Mouse (Mus musculus): ENCODE measurements around the gene Ccdc162.

Ccdc162 gene

DNA sequence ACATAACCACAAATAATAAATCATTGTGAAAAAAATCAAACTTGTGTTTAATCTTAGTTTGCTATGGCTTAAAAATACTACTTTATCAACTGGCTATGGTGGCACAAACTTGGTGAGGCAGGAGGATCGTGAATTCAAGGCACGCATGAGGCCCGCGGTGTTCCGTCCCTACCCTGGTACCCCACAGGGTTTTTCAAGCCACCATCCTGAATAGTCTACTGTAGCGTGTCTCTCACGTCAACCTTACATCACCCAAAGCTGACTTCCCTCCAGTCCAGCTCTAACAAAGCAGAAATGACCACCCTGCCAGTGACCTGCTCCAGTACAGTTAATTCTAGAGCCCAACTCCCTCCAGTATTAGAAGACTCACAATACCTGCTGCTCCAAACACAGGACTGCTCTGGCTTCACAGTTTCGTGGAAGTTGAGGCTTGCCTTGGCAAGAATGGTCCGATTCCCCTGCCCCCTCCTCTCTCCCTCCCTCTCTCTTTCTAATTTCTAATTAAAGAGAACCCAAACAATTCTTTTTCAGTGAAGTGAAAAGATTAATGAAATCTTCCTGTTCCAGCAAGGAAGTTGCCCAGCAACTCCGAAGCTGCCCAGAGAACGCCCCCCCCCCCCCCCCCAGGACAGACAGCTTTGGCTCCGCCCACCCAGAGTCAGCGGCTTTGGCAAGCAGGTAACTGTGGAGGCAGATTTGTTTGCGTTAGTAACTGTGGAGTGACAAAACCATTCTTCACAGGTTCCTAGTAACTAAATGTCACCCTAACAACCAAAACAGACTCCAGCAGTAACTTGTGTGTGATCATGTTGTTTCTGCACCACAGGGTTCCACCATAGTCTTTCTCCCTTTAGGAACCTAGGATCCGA is at the start of gene Ccdc162:
Gene Ccdc162 (minus strand): TSS at position 606 of the 869 bp plus-strand sequence.
- DNase-seq (ENCODE audit: low spot score), result peak; percentile 23

DNA sequence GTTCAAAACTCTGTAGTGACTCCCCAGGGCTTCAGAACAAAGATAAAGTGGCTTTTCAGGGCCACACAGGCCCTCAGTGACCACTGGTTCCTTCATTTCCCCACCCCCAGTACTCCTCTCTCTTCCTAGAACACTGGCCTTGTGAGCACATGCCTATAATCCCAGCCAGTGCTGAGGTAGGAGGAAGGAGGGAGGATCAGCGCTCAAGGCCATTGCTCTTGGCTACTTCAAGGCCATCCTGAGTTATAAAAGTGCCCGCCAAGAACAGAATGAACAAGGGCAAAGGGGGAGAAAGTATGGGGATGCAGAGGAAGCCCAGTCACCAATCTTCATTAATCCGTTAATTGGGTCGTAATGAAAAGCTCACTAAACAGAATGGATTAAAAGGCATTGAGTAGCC is 49.2 kb upstream of the Ccdc162 start:
- DNase-seq (ENCODE audit: low spot score), result no peak

DNA sequence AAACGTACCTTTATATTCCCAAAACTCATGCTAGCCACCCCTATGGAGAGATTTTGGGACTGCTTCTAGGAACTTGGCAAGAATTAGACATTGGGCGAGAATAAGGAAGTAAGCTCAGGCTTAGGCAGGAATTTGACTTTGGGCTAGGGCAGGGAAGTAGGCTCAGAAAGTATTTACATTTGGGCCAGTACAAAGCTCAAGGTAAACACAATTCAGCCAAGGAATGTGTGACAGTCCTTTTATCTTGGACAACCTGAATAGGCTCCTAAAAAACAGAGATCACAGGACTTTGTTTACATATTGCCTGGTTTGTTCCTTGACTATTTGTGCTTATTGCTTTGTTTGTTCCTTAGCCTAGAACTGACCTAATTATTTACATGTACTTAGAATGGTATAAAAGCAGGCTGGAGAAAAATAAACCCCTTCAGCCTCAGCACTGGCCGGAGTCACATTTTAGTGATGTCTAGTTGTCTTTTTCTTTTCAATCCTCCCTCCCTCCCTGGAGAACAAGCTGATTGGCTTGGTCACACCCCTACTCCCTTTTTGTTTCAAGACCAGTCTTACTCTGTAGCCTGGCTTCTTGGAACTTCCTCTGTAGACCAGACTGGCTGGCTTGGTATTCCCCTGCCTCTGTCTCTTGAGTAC is 47.4 kb upstream of the Ccdc162 start:
- DNase-seq (ENCODE audit: low spot score), result no peak

DNA sequence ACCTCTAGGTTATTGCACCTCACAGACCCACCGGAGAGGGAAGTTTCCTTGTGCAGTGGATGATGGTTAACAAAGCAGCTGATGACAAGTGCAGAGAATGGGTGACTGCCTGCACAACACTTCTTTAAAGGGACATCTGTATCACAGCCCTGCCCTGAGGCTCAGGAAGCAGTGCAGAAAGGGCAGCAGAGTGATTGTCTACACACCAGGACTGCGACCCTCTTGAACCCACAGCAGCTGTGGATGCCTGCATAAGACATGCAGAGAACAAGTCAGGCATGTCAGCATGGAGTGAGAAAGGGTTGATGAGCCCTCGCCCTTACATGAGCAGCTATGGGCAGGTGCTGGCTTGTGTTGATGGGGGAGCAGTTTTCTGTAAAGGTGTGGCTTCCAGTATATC is 44.4 kb upstream of the Ccdc162 start:
- no peak for DNase-seq (ENCODE audit: low spot score)

DNA sequence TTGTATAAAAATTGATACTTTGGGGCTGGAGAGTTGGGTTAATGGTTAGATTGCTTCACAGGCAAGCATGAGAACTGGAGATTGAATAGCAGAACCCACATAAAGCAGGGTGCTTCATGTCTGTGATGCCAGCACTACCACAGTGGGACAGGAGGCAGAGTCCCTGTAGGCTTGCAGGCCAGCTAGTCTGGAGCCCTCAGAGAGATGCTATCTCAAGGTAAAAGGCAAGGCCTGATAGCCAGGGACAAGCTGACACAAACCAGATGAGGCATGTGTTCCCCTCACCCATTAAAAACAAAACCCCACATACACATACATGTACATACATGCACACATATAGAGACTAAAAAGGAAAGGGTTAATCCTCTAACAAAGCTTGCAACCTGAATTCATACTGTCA is 41.6 kb upstream of the Ccdc162 start:
- no peak for DNase-seq (ENCODE audit: low spot score)

DNA sequence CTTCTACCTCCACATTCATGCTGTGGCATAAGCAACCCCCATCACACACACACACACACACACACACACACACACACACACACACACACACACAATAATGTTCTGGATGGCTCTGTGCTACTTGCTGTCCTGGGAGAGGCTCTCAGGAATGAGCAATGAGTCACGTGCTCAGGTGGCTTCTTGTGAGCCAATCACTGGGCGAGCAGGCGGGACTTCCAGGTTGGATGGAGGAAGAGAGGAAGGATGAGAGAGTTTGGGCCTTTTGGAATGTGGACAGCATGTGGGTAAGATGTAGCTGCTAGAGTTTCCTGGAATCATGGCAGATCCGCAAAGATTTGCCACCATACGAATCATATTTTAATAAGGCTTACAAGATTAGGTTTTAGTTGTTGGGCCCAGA is 40.8 kb upstream of the Ccdc162 start:
- no peak for DNase-seq (ENCODE audit: low spot score)

DNA sequence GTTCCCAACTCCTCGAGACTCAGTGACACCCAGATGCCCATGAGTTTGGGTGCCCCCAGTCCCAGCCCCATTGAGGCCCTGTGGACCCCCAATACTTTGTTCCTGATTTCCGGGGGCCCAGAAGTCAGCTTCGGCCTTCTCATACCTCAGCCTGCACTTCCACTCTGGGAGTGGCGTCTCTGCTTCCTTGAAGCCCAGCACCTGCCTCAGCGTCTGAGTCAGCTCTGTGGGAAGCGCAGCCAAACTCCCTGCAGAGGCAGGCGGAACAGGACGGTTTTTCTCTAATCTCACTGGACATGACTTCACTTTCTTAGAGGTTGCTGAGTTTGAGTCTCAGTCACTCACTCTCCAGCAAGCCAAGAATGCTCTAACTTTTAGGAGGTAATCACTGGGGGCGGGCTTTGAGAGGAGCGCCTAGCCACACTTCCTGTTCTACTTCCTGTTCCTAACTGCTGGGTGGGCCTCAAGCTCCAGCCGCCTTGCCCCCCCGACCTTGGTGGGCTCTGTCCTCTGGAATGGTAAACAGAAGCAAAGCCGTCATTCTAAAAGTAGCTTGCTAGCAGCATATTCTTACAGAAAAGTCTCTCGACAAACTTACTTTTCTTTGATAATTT is 35.5 kb upstream of the Ccdc162 start:
- DNase-seq (ENCODE audit: low spot score), result no peak

DNA sequence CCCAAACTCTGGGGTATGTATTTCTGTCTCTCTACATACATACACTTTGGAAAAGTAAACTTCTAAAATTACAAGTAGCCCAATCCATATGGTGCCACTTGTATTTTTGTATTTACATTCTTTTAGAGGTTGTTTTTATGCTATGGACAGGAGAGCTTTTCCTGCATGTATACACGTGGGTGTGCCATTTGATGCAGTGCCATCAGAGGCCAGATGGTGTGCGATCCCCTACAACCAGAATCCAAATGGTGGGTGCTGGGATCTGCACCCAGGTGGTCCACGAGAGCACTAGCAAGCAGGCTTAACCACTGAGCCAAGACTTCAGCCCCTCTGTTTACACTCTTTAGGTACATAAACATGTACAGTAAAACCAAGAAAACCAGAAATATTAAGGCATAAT is 32.9 kb upstream of the Ccdc162 start:
- DNase-seq (ENCODE audit: low spot score), result no peak

DNA sequence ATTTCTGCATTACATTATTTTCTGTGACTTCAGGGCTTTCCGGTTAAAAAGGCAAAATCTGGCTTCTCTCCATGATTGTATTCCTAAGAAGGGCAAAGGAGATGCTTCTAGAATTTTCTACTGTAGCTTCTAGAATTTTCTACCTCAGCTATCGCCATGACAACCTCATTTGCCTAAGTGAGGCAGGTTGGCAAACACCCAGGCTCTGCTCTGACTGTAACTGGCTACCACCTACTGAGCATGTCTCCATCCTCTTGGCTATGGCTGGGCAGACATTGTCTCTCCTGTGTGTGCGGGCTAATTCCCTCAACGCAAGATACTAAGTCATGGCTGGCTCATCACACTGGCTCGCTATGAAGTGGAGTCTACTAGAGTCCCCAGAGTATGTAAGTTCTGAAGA is 30.1 kb upstream of the Ccdc162 start:
- DNase-seq (ENCODE audit: low spot score), result no peak

DNA sequence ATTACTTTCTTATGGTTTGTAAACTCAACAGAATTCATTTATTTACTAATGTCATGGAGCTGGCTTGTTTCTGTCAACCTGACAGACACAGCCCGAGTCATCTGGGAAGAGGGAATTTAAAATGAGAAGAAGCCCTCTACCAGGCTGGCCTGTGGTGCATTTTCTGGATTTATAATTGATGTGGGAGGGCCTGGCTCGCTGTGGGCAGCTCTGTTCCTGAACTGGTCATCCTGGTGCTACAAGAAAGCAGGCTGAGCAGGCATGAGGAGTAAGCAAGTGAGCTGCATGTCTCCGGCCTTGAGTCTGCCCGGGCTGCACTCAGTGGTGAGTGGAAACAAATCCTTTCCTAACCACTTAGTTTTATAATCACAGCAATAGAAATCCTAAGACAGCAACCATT is 27.6 kb upstream of the Ccdc162 start:
- DNase-seq (ENCODE audit: low spot score), result no peak

DNA sequence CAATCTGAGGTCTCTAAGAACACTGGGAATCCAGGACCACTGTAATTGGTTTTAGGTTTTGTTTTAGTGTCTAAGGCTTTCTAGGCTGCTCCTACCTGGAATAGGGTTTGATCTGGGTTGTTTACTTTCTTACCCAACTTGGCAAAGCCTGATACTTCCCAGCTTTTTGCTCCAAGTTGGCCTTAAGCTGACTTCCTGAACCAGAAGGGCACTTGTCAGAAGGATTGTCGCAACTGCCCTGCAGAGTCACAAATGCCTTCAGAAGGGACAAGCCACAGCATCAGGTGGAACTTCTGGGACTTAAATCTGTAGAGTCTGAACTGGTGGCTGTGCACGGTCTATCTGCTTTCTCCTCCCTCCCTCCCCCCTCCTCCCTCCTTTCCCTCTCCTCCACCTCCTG is 23.8 kb upstream of the Ccdc162 start:
- DNase-seq (ENCODE audit: low spot score), result peak; percentile 52

DNA sequence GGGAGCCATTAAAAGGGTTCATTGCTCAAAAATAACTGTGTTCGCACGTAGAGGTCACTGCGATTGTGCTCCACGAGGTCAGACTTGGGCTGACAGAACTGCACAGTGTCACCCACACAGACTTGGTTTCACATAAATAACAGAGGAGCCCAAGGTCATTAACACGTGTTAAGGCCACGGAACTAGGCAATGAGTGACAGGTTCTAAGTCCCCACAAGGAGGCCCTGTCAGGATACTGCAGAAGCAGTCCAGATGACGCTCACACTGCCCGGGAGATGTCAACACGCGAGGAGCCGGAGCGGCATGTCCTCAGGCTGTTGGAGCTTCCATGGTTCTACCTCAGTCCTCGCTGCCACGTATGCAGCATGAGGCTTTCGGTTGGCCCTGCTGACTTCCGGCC is 20.8 kb upstream of the Ccdc162 start:
- no peak for DNase-seq (ENCODE audit: low spot score)

DNA sequence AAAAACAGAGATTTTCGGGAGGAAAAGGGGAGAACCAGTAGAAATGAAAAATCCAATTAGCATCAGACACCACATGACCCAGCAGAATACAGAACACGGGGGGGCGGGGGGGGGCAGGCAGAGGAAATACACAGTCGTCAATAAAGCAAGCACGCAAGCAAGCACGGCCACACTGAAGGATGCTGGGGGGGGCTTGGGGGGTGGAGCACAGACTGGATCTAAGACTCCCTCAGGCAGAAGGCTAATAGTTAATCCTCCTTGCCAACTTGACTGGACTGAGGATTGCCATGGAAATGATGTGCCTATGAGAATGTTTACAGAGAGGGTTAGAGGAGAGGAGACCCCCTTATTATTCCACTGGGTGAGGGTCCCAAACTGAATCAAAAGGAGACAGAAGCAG is 19.0 kb upstream of the Ccdc162 start:
- no peak for DNase-seq (ENCODE audit: low spot score)

DNA sequence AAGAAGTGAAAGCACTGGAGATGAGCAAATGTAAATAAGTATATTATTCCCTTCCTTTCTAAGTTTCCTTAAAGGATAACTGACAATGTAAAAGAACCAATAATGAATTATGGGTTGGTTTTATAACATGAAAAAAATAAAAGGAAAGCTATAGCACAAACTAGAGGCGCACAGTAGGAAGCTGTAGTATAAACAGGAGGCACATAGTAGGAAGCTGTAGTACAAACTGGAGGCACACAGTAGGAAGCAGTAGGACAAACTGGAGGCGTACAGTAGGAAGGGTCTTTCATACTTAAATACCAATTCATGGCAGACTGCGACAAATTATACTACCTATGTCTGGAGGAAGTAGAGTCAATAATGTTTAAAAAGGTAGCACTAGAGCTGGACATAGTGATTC is 16.8 kb upstream of the Ccdc162 start:
- no peak for DNase-seq (ENCODE audit: low spot score)

DNA sequence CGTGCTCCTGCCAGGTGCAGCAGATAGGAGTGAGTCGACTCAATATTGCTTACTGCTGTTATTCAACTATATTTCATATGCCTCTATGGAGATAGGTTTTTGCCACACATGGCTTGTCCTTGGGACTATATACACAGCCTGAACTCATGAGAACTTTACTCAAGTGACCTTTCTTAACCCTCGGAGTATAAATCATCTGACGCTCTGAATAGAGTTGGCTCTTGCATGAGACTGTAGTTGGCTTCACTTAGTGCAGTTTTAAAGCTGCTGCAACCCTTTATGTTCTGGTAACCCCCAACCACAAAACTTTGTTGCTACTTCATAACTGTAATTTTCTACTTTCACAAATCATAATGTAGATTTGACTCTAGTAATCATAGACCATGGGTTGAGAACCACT is 15.5 kb upstream of the Ccdc162 start:
- no peak for DNase-seq (ENCODE audit: low spot score)

DNA sequence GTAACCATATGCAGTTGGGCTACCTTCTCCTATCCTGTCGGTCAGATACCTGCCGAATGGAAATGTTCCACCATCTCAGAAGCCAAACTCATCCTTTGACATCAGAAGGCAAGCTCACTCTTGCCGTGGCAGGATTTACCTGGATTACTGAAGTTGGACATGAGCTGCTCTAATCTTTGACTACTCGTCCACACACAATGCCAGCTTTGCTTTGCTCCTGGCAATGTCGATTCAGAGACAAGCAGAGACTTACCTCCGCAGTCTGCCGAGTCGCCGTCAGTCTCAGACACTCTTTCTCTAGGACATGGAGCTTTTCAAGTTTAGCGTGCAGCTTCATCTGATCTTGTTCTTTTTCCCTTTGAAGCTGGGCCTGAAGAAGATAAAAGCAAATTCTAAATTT is 14.3 kb upstream of the Ccdc162 start:
- DNase-seq (ENCODE audit: low spot score), result no peak

DNA sequence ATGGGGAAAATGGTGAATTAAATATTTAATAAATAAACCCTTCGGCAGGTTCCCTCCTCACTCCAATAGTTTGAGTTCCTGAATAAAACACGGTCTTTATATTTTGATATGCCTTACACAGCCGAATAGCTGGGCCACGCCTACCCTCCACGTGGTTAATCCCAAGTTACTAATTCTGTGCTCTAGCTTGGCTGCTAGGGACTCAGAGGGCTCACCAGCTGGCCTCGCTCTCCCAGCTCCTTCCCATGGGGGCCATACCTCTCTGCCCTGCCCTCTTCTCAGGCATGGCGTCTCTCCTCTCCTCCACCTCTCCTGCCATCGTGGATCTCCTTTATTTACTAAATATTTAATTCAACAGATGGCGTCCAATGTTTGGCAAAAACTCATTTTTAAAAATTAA is 9.8 kb upstream of the Ccdc162 start:
- DNase-seq (ENCODE audit: low spot score), result no peak

DNA sequence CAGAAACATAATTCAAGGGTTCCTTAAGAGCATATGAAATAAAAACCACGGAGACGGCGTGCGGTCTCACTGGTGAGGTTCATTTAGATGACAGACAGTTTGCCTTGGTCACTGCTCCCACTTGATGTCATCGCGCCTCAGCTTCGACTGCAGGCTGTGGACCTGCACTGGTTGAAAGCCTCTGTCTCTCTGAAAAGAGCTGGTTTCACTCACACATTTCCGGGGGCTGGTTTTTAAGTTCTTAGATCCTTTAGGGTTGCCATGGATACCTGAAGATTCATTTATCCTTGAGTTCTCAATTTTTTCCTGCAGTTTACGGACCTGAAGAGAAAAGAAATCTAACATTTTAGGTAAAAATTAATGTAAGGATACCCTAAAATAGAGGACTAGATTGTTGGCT is 3.2 kb upstream of the Ccdc162 start:
- no peak for DNase-seq (ENCODE audit: low spot score)

DNA sequence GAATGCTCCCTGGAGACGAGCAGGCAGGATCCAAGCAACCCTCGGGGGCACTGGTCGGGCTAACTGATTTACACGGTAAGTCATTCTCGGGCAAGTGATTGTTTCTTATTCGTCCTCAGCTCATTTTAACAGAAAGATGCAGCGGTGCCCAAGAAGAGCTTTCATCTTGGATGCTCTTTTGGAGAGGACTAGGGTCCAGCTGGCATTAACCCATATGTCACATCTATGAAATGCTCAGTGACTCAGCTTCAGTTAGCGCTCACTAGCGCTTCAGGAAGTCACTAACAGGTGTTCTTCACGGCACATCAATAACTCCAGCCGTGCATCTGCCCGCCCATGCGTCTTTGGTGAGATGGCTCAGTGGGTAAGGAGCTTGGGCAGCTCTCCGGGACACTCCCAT is 877 bp downstream of the Ccdc162 start:
- no peak for DNase-seq (ENCODE audit: low spot score)

DNA sequence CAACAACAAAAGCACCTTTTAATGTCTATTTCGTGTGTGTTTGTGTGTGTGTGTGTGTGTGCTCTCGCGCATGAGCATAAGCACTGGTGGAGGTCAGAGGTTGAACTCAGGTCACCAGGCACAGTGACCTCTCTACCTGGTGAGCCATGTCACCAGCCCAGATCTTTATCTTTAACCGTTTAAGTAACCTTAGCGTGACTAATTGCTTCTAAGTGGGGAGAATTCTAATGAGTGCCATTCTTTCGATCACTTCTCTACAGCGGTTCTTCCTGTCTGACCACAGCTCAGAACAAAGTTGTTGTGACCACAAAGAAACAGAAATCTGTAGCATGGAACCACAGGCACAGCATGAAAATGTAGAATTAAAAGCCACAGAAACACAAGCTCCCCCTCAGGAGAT is 5.0 kb downstream of the Ccdc162 start:
- no peak for DNase-seq (ENCODE audit: low spot score)

DNA sequence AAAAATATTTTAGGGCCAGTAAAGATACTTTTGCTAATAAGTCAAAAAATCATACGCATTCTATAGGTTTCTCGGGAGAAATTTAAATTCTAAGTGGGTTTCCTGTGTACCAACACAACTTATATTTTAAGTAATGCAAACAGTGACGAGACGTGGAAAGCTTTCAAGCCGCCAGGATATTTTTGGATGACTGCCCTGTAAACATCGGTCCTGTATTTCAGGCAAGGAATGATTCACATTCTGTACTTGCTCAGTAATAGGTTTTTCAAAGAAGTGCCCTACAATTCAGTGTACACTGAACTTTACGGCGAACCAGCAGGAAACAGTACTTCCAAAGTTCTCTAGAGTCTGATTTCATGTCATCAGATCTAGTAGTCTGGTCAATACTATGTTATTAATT is 5.7 kb downstream of the Ccdc162 start:
- DNase-seq (ENCODE audit: low spot score), result no peak

DNA sequence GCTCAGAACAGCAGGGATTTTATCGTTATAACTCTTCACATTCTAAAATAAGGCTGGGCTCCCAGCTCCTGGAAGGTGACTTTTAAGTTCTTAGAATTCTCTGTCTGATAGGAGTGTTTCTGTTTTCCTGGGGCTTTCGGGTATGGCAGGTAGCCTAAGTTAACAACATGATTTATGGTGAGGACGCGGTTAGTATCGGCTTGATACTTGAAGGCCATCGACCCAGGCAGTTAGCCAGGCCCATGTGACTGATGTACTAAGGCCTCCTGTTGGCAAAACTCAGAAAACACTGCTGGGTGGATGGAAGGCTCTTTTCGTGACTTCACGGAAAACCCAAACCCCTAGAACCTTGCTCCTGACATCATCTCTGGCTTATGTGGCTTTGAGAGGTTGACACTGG is 7.1 kb downstream of the Ccdc162 start:
- DNase-seq (ENCODE audit: low spot score), result peak; percentile 53

DNA sequence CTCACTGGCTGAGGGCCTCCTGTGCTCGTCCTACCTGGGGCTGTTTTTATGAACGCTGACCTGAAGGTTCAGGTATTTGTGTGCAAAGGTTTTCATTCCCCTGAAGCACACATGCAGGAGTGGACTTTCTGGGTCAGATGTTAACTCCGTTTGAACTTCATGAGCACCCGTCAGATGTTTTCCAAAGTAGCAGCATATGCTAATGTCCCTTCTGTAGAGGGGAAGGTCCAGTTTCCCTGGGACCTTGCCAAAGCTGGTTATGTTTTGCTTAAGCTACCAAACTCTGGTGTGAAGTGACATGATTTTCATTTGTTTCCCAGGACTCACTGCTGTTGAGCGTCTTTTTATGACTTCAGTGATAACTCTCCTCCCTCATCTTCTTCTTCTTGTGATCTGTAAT is 16.8 kb downstream of the Ccdc162 start:
- no peak for DNase-seq (ENCODE audit: low spot score)

Data from lung, postnatal 25 days (tissue).